Mouse (Mus musculus): ENCODE data around the gene Ankrd55.
"Not testable (repeated sequence)": the region's sequence is repeated elsewhere in the genome, so short reads cannot be mapped to it uniquely, and the experiment has no call there.

Gene Ankrd55

DNA sequence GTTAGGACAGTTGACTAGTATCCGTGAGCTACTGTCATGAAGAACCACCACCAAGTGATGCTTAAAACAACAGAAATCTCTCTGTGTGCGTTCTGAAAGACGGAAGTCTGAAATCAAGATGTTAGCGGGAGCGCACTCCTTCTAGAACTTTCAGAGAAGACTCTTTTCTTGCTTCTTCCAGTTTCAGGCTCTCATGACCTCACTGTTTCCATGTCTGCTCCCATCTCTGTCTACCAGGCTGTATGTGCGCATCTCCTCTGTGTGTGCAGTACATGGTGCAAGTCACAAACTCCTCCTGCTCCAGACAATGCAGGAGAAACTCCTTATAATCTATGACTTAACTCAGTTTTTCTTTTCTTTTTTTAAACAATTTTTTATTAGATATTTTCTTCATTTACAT is 4.8 kb downstream of the Ankrd55 start:
- no peak for DNase-seq (ENCODE audit: low read depth, low spot score)

DNA sequence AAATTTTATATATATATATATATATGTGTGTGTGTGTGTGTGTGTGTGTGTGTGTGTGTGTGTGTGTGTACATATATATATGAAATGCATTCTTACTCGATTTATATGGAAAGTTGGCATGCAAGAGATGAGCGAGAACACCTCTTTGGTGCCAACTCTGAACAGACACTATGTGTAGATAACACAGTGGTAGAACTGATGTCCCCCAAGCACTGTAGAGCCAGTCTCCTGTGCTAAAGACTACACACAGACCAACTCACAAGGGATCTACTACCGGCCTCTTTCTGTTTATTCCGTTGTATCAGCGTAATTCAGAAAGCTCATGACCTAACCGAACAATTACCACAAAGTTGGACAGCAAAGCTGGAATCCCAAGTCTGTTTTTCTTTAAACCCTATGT is 6.2 kb downstream of the Ankrd55 start:
- DNase-seq (ENCODE audit: low read depth, low spot score) = no peak

DNA sequence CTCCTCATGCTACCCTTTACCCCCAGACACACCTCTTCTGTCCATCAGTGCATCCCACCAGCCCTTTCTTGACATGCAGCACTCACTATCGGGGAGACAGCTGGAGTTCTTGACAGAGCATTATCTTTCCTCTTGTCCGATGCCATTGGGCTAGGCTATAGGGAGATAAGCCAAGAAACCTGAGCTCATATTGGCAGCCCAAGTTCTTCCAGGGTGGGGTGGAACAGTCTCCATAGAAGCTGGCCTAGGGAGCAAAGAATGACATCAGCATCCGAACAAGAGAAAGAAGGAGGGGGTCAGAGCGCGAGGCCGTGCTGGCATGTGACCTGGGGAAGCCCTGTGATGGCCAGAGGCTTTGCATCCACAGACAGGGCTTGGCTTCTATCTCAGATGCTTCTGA is 9.5 kb downstream of the Ankrd55 start:
- no peak for DNase-seq (ENCODE audit: low read depth, low spot score)

DNA sequence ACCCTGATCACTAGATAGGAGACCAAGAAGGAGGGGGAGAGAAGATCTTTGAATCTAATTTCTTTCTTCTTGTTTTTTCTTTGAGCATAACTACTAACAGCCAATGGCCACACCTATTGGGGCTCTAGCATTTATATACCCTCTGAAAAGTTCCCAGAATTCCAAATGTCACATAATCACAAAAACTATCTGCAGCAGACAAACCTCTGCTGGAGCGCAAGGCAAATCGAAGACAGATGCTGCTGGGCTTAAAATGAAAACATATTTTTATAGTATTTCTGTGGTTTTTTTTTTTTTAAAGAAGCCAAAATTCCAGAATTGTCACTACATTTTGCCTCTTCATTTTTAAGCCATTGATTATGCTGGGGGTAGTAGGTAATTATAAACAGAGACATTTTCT is 15.2 kb downstream of the Ankrd55 start:
- DNase-seq (ENCODE audit: low read depth, low spot score) = no peak

DNA sequence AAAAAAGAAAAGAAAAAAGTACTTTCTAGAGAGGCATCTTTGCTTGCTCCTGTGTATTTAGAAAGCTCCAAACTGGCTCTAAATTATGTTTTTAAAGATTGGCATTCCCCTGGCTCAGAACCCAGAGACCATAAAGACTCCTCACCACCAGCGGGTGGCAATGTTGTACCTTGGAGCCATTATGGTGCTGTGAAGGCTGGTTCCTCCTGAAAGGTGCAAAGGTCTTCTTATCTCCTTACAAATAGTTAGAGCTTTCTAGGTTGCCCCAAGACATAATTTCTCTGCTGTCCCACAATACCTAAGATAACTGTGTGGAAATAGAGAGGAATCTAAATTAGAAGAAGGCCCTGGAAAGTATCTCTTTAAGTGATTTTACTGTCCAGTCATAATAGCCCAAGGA is 20.4 kb downstream of the Ankrd55 start:
- DNase-seq (ENCODE audit: low read depth, low spot score) = no peak

DNA sequence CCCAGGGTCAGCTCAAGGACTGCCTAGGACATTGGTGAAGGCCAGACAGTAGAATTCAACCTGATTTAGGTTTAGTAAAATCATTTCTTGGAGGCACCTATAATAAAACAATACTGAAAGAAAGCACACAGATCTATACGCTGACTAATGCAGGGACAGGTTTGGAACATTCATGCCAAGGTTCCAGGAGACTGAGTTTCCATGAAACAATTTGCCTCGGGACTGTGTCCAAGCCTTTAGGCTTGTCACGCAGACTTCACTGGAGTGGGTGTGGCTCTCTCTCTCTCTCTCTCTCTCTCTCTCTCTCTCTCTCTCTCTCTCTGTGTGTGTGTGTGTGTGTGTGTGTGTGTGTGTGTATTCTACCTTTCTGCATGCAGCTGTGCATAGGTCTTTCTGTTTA is 23.4 kb downstream of the Ankrd55 start:
- not testable (repeated sequence) for DNase-seq (ENCODE audit: low read depth, low spot score)

DNA sequence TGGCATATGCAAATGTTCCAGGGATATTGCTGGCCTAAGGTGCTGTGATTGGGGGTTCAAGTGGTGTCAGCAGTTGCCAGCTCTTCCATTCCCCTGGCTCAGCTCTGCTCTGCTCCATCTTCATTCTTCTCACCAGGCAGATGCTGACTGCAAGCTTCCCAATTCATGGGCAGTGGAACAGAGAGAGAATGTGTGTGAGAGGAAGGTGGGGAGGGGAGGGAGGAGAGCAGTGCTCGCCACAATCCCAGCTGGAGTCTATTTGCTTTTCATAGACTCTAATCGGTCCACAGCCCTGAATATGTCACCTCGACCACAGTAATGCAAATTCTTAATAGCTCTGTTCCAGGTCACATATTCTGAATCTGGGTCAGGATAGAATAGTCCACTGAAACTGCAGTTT is 27.2 kb downstream of the Ankrd55 start:
- DNase-seq (ENCODE audit: low read depth, low spot score) = no peak

DNA sequence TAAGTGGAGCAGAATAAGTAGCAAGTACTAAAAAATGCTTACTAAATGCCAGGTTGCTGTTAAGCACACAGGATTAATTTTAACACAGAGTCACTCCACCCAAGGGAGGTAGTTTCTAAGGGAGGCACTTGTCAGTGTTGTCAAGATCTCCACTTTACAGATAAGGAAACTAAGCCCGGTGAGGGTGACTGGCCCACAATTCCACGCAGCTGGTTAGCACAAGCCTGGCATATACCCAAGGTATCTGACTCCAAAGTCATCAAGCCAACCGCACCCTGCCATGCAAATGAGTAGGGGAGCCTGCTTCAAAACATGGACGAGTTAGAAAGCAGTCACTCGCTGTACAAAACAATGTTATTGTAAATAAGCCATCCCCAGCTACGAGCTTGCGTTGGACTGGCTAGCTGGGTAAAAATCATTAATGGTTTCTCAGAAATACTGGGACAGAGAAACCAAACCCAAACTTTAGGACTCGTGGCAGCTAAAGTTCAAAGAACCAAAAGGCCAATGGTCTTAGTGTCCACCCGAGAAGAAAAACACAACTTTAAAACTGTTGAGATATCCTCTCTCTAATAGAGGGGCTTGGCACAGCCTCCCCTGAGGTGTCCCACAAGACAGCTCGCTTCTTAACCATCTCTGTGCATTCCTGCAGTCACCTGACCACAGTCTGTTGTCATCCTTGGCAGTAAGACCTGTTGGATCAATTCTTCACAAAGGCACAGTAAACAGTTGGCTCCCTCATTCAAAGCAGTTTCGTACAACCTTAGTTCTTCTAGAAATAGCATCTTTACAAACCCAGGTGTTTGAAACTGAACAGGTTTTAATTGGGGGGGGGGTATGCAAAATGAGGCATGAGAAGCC is 28.6 kb downstream of the Ankrd55 start:
- DNase-seq (ENCODE audit: low read depth, low spot score) = no peak

DNA sequence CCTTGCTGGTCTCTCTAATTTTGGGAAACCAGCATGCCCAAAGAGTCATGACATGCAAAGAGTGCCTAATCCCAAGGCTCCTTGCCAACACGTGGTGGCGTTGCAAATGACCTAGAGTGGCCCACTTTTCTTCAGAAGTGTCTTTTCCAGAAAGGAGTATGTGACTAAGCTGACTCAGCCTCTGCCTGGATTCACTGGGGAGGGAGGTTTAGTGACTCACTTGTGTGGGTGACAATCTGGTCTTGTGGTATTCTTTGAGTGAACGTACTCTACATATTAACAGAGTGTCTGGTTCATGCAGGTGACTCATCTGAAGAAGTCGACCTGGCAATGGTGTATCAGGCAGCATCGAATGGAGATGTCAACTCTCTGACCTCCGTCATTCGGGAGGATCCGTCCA is 29.9 kb downstream of the Ankrd55 start:
- DNase-seq (ENCODE audit: low read depth, low spot score) = no peak

DNA sequence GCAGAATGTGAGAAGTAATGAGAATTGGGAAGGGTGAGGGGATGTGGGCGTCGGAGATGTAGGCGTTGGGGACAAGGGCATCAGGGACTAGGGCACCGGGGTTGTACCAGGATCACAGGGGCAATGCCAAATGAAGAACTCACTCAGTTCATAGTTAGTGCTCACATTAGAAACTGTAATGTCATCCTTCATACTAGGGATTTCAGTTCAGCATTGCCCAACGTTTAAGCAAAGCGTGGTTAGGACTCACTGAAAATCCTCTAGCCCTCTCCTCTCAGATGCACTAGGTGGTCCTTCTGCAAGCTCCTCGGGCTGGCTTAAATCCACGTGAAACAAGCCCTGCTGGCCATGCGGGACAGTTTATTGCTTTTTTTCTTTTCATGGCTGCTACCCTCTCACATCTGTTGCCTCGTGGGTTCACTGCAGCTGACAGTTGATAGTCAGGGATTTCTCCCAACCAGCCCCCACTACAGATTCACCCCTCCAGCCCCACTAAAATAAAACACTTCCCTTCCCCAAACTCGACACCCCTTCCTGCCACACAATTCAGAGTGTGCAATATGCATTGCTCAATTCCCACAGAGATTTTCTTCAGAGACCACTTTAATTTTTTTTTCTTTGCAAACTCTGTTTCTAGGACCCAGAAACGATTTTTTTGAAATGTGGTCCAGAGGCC is 35.5 kb downstream of the Ankrd55 start:
- DNase-seq (ENCODE audit: low read depth, low spot score) = no peak

DNA sequence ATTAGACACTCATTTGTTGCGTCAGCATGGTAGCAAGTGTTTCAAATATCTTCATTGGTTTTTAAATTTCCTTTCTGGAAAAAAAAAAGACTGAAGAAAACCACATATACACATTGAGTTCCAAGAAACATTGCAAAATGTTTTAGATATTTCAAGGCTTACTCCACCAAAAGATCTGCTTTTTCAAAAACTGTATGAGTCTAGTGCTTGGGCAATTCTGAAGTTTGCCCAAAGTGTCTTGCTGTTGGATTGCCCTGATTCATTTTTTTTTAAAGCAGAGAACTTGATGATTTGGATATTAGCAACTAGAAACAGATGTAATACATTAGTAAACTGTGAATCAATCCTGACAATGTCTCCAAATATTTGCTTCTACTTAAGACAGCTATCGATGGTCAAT is 36.9 kb downstream of the Ankrd55 start:
- DNase-seq (ENCODE audit: low read depth, low spot score) = no peak

DNA sequence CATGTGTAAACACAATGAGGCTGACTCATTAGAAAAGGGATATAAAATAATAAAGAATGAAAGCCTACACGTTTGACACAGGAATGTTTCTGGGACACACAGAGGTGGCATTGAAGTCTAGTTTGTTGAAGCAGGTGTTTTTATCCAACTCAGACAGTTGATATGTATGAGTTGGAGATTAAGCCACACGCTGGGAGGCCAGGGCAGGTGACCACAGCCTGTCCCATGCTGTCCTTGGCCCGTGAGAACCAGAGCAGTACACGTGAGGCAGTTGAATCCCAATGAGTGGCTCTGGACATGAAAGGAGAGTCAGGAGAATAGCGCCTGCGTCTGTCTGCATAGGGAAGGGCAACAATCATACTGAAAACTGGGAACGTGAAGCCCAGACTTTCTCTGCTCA is 38.2 kb downstream of the Ankrd55 start:
- DNase-seq (ENCODE audit: low read depth, low spot score) = no peak

DNA sequence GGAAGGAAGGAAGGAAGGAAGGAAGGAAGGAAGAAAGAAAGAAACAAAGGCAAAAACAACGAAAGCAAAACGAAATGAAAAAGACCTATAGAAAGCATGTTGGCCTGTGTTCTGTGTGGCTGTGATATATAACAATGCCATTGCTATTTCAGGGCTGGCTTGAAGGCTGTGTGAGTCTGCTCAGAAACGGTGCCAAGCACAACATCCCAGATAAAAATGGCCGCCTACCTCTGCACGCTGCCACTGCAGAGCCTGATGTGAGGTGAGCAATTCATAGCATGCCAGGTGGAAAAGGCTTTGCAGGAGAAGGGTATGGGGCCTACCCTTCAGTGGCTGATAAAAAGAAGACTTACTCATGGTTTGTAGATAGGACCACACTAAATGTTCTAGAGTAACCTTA is 38.7 kb downstream of the Ankrd55 start:
- no peak for DNase-seq (ENCODE audit: low read depth, low spot score)

DNA sequence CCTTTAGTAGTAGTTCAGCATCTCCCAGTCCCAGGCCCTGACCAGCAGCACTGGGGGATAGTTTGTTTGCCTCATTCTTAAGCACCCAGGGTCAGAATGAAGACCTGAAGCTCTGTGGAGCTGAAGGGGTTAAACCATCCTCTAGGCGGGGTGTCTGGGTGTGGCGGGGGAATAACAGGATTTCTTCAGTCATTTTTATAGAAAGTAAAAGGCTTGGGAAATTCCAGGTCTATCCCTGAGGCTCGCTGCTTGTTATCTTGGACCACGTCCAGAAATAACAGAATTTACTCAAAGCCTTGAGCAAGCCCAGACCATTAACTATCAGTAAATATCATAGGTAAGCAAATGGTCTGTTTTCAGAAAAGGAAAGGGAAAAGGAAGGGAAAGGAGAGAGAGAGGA is 39.3 kb downstream of the Ankrd55 start:
- DNase-seq (ENCODE audit: low read depth, low spot score) = no peak

DNA sequence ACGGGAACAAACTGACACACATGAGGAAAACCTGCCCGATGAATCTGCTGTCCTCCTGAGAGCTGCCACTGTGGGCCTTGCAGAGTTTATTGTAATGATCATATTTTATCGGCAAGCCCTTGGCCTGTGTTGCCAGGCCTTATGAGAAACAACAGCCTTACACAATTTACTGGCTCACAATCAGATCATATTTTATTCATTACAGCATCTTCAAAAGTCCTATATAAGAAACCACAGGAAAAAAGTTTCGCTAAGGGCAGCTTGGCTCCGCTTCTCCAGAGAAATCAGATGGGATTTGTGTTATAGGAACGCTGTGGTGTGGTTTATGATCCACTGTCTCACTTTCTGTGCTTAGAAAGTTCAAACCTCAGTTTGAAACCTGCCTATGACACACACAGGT is 42.0 kb downstream of the Ankrd55 start:
- no peak for DNase-seq (ENCODE audit: low read depth, low spot score)

DNA sequence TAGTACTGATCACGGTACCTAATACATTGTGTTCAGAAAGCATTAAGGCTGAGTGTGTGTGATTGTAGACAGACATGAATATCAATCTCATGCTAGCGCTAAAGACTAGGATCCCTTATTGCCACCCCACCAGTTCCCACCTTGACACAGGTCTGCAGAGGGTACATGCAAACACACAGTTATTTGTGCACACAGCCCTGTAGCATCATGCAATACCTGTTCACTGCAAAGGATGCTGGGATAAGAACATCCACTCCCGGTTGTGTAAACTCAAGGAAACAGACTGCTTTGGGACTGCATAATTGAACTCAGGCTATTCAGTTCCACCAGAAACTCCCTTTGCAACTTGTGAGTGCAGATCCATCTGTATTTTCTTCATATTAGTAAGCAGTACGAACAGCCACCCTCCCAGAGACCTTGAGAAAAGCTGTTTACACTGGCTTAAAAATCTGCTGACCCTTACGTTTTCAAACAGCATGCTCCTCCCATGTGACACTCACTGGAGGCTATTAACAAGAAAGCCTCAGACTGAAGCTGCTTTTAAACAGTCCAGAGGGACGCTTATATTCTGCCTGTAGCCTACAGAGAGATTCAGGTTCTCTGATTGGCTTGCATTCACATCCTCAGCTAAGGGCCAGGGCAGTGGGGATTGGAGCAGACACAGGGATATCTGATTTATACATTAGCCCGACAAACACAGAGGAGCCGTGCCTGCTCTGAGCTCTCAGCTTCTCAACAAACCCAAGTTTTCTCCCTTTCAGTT is 42.8 kb downstream of the Ankrd55 start:
- no peak for DNase-seq (ENCODE audit: low read depth, low spot score)

DNA sequence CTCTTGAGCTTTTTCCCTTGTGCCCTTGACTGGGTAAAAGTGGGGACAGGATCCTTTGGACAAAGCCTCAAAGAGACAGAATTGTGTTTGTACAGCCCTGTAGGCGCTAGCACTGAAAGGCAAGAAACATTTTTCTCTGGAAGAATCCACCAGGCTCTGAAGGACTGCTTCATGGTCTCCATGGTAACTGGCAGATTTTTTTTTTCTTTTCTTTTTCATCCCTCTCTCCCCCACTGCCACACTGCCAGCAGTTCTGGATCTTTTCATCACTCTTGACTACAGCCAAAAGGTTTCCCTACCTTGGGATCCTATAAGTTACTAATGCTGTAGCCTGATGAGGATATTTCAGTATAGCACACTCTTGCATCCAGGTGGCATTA is 43.4 kb downstream of the Ankrd55 start:
- DNase-seq (ENCODE audit: low read depth, low spot score) = no peak

DNA sequence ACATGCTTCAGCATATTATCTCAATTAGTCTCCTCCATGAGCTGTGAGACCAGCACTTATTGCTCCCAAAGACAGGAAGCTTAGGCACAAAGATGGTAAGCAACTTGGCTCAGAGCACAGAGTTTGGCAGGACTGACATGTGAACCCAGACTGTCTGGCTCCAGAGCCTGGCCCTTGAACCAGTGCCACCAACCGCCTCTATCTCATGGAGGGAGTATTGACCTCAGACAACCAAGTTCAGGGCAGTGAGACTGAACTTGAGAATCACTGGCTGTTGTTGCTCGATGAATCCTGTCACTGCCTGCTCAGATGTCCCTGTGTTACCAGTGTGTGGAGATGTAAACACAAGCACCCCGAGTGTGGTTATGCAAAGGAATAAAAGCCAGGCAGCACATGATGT is 47.3 kb downstream of the Ankrd55 start:
- no peak for DNase-seq (ENCODE audit: low read depth, low spot score)

DNA sequence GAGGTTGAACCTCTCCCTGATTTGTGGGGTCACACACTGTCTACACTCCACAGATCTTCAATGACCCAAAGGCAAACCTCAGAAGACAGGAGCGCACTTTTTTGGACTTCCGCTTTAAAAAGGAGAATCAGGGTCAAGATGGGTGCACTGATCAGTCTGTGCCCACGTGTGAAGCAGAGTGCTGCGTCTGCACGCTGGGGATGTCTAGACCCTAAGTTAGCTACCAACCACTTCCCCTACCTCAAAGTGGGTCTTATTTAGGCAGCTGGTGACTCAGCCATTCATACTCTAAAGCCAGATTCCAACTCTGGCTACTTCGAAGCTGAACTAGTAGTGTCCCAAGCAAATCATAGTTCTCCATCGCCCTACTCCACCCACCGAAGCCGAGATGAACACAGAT is 48.9 kb downstream of the Ankrd55 start:
- no peak for DNase-seq (ENCODE audit: low read depth, low spot score)

DNA sequence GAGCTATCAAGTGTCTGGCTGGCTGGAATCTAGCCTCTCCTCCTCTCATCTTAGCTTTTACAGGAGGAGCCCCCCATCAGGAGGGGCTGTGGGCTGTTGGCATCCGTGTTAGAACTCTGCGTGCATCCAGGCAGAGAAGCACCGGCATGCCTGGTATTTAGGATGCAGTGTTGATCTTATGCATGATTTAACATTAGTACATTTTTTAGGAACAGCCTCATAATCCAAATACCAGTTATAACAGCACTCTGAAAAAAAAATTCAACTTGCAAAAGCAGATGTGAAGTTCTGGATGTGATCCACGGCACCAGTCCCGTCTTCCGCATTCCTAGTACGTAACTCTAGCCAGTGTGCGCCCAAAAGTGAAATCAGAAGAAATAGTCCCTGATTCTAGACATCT is 52.0 kb downstream of the Ankrd55 start:
- no peak for DNase-seq (ENCODE audit: low read depth, low spot score)

DNA sequence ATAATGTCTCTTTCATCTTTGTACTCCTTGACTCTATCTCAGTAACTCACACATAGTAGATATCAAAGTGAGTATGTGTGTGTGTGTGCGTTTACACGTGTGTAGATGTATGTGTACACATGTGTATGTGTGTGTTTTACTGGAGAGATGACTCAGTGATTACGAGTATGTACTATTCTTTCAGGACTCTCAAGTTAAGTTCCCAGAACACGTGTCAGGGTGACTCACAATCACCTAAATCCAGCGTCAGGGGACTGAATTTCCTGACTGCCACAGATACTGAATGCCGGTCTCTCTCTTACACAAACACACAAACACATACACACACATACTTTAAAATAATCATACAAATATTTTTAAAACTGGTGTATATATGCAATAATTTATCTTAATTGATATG is 52.5 kb downstream of the Ankrd55 start:
- no peak for DNase-seq (ENCODE audit: low read depth, low spot score)

DNA sequence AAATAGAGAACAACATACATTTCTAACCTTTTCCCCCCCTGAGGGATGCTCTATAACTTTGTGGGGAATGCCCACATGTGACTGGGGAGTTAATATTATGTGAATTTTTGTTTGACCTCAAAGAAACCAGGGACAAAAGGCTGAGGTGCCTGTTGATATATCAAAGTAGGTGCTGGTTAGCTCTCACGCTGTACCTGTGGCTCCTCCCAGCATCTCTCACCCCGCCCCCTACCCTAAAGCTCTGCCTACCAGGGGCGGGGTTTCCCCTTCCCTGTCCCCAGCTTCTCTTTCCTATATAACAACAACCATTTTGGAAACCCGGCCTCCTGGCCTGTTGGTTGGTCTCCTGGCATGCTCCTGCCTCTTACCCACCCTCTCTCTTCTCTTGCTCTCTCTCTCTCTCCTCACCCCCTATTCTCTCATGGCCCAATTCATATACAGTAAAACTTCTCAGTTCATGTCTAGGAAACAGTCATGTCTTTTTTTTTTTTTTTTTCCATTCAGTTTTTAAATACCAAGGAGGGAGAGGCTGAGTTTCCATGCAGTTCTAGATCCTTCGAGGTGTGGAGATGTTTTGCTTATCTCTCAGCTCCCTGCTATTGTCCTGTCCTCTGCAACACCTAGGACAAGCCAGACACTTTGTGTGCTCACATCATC is 54.8 kb downstream of the Ankrd55 start:
- DNase-seq (ENCODE audit: low read depth, low spot score) = no peak

Measured in c-Kit-negative CD71-positive TER-119-positive erythroid progenitor cells, embryonic 14.5 days (primary cell).